Mouse (Mus musculus): ENCODE measurements around the gene Tmem211. TPM values are rescaled to one million over a fixed set of nuclear protein-coding genes. Genes with fewer than 3 reads are reported as not detected.
A peak's percentile ranks its signal among the peaks of the same experiment; 100 is the strongest.

The Tmem211 gene
- polyA plus RNA-seq, 1 experiment from 2014 or later, result not detected

DNA sequence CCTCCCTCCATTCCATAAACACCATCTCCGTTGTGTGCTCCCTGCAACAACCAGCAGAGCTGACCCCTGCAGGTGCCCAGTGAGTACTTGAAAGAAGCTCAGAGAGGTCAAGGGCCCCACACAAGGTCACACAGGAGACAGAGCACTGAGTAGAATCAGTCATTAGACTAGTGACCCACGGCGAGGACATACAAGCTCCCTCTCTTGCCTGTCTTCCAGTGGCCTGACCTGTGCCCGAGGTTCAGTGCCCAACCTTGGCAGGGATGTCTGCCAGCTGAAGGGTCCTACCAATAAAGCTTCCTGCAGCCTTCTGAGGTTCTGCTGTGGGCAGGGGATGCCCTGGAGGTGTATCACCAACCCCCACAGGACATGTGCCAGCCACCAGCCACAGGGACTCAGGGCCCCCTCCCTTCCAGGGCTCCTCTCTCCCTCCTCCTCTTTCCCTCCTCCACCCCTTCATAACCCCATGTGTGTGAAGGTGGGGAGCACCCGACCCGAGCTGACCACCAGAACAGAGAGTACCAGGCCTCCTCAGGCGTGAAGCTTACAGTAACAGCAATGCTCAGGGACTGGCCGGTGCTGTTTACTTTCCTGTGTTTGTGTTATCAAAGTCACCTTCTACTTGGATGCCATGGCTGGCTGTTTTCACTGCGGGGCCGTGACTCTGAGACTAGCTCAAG is 14.4 kb upstream of the Tmem211 start:
- no peak overlapping the region for H3K9ac ChIP-seq
- H3K4me1 ChIP-seq (replicated peaks), result peaks cover 44% of the 10 kb centered on the region
- no peaks in the 10 kb centered on the region for H3K27me3 ChIP-seq
- no peaks in the 10 kb centered on the region for H3K36me3 ChIP-seq (replicated peaks)
- no peaks in the 10 kb centered on the region for H3K9me3 ChIP-seq (replicated peaks)
- H3K4me3 ChIP-seq (replicated peaks), result no peak overlapping the region
- 55% methylated on average over 10 of the region's 10 CpGs for WGBS (ENCODE audit: insufficient replicate concordance)
- ATAC-seq (ENCODE audit: insufficient read depth), result no peak
- no peak overlapping the region for H3K4me2 ChIP-seq
- H3K27ac ChIP-seq (replicated peaks), result no peak overlapping the region

- Histone ChIP-seq H3K36me3 (replicated peaks) (no peaks in the 10 kb centered on the region), H3K9me3 (replicated peaks) (no peaks in the 10 kb centered on the region), H3K4me2 (no peak overlapping the region), H3K4me3 (replicated peaks) (no peak overlapping the region), H3K27me3 (no peaks in the 10 kb centered on the region), H3K9ac (no peak overlapping the region), H3K4me1 (replicated peaks) (peaks cover 34% of the 10 kb centered on the region), H3K27ac (replicated peaks) (no peak overlapping the region)
- ATAC-seq (ENCODE audit: insufficient read depth), result no peak
- 66% methylated on average over 8 of the region's 8 CpGs for WGBS (ENCODE audit: insufficient replicate concordance)
Observed at GRCm38 (mm10) chr5:113214041-113214440, 12.7 kb upstream of the Tmem211 start.

GRCm38 (mm10) chr5:113214455-113214854 is 12.3 kb upstream of the Tmem211 start:
- Histone ChIP-seq H3K4me1 (replicated peaks) (peaks cover 30% of the 10 kb centered on the region), H3K4me3 (replicated peaks) (no peak overlapping the region), H3K27me3 (peaks cover 2% of the 10 kb centered on the region; the same call in 1 of the 2 replicates), H3K27ac (replicated peaks) (no peak overlapping the region), H3K9ac (no peak overlapping the region), H3K4me2 (no peak overlapping the region), H3K36me3 (replicated peaks) (no peaks in the 10 kb centered on the region), H3K9me3 (replicated peaks) (no peaks in the 10 kb centered on the region)
- 63% methylated on average over 11 of the region's 11 CpGs for WGBS (ENCODE audit: insufficient replicate concordance)
- ATAC-seq (ENCODE audit: insufficient read depth), result no peak

DNA sequence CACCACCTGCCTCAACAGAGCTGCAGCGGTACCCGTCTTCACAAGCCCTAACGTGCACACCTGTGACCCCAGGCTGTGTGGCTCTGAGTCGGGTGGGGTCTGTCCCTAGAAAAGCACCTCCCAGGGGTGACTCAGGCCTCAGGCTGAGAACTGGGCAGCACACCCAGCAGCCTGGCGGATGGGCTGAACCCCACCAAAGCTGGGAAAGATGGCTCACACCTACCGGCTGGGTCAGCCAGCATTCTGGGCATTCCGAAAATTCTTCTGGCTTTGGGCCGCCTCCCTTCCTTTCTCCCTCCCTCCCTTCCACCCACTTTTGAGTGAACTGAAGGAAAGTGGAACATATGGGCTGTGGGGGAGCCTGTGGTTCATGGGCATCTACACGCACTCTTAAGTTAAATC is 11.1 kb upstream of the Tmem211 start:
- Histone ChIP-seq H3K9me3 (replicated peaks) (no peaks in the 10 kb centered on the region), H3K36me3 (replicated peaks) (no peaks in the 10 kb centered on the region), H3K4me1 (replicated peaks) (peaks cover 30% of the 10 kb centered on the region), H3K27ac (replicated peaks) (no peak overlapping the region), H3K27me3 (peaks cover 14% of the 10 kb centered on the region), H3K4me3 (replicated peaks) (no peak overlapping the region), H3K4me2 (no peak overlapping the region), H3K9ac (no peak overlapping the region)
- WGBS (ENCODE audit: insufficient replicate concordance), result 75% methylated on average over 9 of the region's 9 CpGs
- ATAC-seq (ENCODE audit: insufficient read depth), result no peak

GRCm38 (mm10) chr5:113216328-113216960 is 10.3 kb upstream of the Tmem211 start:
- H3K4me2 ChIP-seq, result no peak overlapping the region

GRCm38 (mm10) chr5:113217076-113217475 is 9.6 kb upstream of the Tmem211 start:
- Histone ChIP-seq H3K4me2 (no peak overlapping the region; the same call in 1 of the 2 replicates), H3K4me3 (replicated peaks) (no peak overlapping the region), H3K27me3 (peaks cover 21% of the 10 kb centered on the region), H3K9ac (no peak overlapping the region), H3K27ac (replicated peaks) (no peak overlapping the region), H3K36me3 (replicated peaks) (no peaks in the 10 kb centered on the region), H3K4me1 (replicated peaks) (peaks cover 34% of the 10 kb centered on the region), H3K9me3 (replicated peaks) (no peaks in the 10 kb centered on the region)
- 65% methylated on average over 12 of the region's 12 CpGs for WGBS (ENCODE audit: insufficient replicate concordance)
- ATAC-seq (ENCODE audit: insufficient read depth), result no peak

More at GRCm38 (mm10) chr5:113216328-113216960, 10.3 kb upstream of the Tmem211 start:
- H3K36me3 ChIP-seq (replicated peaks), result no peaks in the 10 kb centered on the region
- H3K4me1 ChIP-seq (replicated peaks), result peaks cover 34% of the 10 kb centered on the region
- H3K27ac ChIP-seq (replicated peaks), result no peak overlapping the region
- WGBS (ENCODE audit: insufficient replicate concordance), result 65% methylated on average over 14 of the region's 14 CpGs
- peaks cover 21% of the 10 kb centered on the region for H3K27me3 ChIP-seq
- no peak overlapping the region for H3K4me3 ChIP-seq (replicated peaks)
- no peak for ATAC-seq (ENCODE audit: insufficient read depth)
- H3K9ac ChIP-seq, result no peak overlapping the region
- H3K9me3 ChIP-seq (replicated peaks), result no peaks in the 10 kb centered on the region

- H3K9me3 ChIP-seq (replicated peaks), result no peaks in the 10 kb centered on the region
- H3K36me3 ChIP-seq (replicated peaks), result no peaks in the 10 kb centered on the region
- H3K4me2 ChIP-seq, result peak overlapping the region; percentile 27
- peaks cover 21% of the 10 kb centered on the region for H3K27me3 ChIP-seq
- ATAC-seq (ENCODE audit: insufficient read depth), result no peak
- H3K4me3 ChIP-seq (replicated peaks), result no peak overlapping the region
- H3K9ac ChIP-seq, result no peak overlapping the region
- H3K27ac ChIP-seq (replicated peaks), result 0 out of 2 replicates have a peak overlapping the region, but pooled peaks have one; percentile 24
- 53% methylated on average over 17 of the region's 17 CpGs for WGBS (ENCODE audit: insufficient replicate concordance)
- H3K4me1 ChIP-seq (replicated peaks), result peaks cover 28% of the 10 kb centered on the region
Observed at GRCm38 (mm10) chr5:113218617-113219235, 8.0 kb upstream of the Tmem211 start.

GRCm38 (mm10) chr5:113219450-113219849 is 7.3 kb upstream of the Tmem211 start:
- Histone ChIP-seq H3K4me2 (peak overlapping the region; percentile 27), H3K4me1 (replicated peaks) (peaks cover 28% of the 10 kb centered on the region), H3K36me3 (replicated peaks) (no peaks in the 10 kb centered on the region), H3K27me3 (peaks cover 25% of the 10 kb centered on the region), H3K9ac (no peak overlapping the region), H3K27ac (replicated peaks) (no peak overlapping the region), H3K4me3 (replicated peaks) (no peak overlapping the region), H3K9me3 (replicated peaks) (no peaks in the 10 kb centered on the region)
- no peak for ATAC-seq (ENCODE audit: insufficient read depth)
- WGBS (ENCODE audit: insufficient replicate concordance), result 67% methylated on average over 6 of the region's 6 CpGs

- H3K4me3 ChIP-seq (replicated peaks), result peak overlapping the region; percentile 58; the same call in 1 of the 2 replicates
- no peak for ATAC-seq (ENCODE audit: insufficient read depth)
- WGBS (ENCODE audit: insufficient replicate concordance), result 48% methylated on average over 7 of the region's 7 CpGs
- no peaks in the 10 kb centered on the region for H3K9me3 ChIP-seq (replicated peaks)
- no peak overlapping the region for H3K9ac ChIP-seq
- peaks cover 30% of the 10 kb centered on the region for H3K27me3 ChIP-seq
- H3K27ac ChIP-seq (replicated peaks), result peak overlapping the region; percentile 72; the same call in 1 of the 2 replicates
- H3K4me1 ChIP-seq (replicated peaks), result peaks cover 28% of the 10 kb centered on the region
- no peaks in the 10 kb centered on the region for H3K36me3 ChIP-seq (replicated peaks)
- H3K4me2 ChIP-seq, result peak overlapping the region; percentile 72
Observed at GRCm38 (mm10) chr5:113219876-113220275, 6.8 kb upstream of the Tmem211 start.

GRCm38 (mm10) chr5:113220383-113221146 is 6.1 kb upstream of the Tmem211 start:
- no peaks in the 10 kb centered on the region for H3K9me3 ChIP-seq (replicated peaks)
- peak overlapping the region; percentile 78 for H3K27ac ChIP-seq (replicated peaks)
- peak overlapping the region; percentile 72 for H3K4me2 ChIP-seq
- peaks cover 28% of the 10 kb centered on the region for H3K4me1 ChIP-seq (replicated peaks)
- H3K4me3 ChIP-seq (replicated peaks), result peak overlapping the region; percentile 58
- peaks cover 32% of the 10 kb centered on the region for H3K27me3 ChIP-seq
- no peaks in the 10 kb centered on the region for H3K36me3 ChIP-seq (replicated peaks)
- peak overlapping the region; percentile 42; the same call in 1 of the 2 replicates for H3K9ac ChIP-seq
- ATAC-seq (ENCODE audit: insufficient read depth), result peak; percentile 75
- 3% methylated on average over 64 of the region's 64 CpGs for WGBS (ENCODE audit: insufficient replicate concordance)

Measured in liver, embryonic 15.5 days (tissue).